Mouse (Mus musculus) CH12.LX (cell line): ENCODE measurements around the gene Tspyl3.

Experiments
- CTCF ChIP-seq, 2 experiments: IDR thresholded peaks in 1 of 2; conservative IDR thresholded peaks in 1 of 2; 2 replicates each; pipeline ENCODE4 v1.5.1; 2011 to 2012; ENCODE audit warnings: low read depth in 2 of 2, low read length in 2 of 2, improper control_type of control experiment in 1 of 2, inconsistent platforms in 1 of 2, mild to moderate bottlenecking in 1 of 2, moderate library complexity in 1 of 2
- ELF1 ChIP-seq: IDR thresholded peaks from 2 replicates; pipeline ENCODE4 v1.6.1; 2014; ENCODE audit warnings: low read depth, mild to moderate bottlenecking, inconsistent platforms, low read length, improper control_type of control experiment
- EP300 ChIP-seq: IDR thresholded peaks from 2 replicates; pipeline ENCODE4 v1.6.1; 2011; ENCODE audit warnings: low read length, improper control_type of control experiment
- ETS1 ChIP-seq: conservative IDR thresholded peaks from 2 replicates; pipeline ENCODE4 v1.6.1; 2012; ENCODE audit warnings: low read depth, mild to moderate bottlenecking, inconsistent platforms, low read length, improper control_type of control experiment, moderate library complexity
- MAFK ChIP-seq: IDR thresholded peaks from 2 replicates; pipeline ENCODE4 v1.6.1; 2011; ENCODE audit warnings: low read length, improper control_type of control experiment; ENCODE audit not compliant: insufficient replicate concordance
- POLR2A ChIP-seq: IDR thresholded peaks from 2 replicates; pipeline ENCODE4 v1.6.1; 2011; ENCODE audit warnings: low read depth, mild to moderate bottlenecking, improper control_type of control experiment, low read length
- UBTF ChIP-seq: IDR thresholded peaks from 2 replicates; pipeline ENCODE4 v1.6.1; 2012; ENCODE audit warnings: low read depth, mild to moderate bottlenecking, inconsistent platforms, low read length, improper control_type of control experiment, moderate library complexity
- ZNF384 ChIP-seq: IDR thresholded peaks from 2 replicates; pipeline ENCODE4 v1.6.1; 2012; ENCODE audit warnings: low read depth, low read length, improper control_type of control experiment, inconsistent platforms

GRCm38 (mm10) chr2:153240701-153241235 lies 15.5 kb upstream of the Tspyl3 start:
- TF ChIP-seq ETS1 (no peak), POLR2A (no peak; the same call in 1 of the 2 replicates), UBTF (no peak), ZNF384 (no peak), EP300 (no peak), CTCF (conservative IDR thresholded peaks at IDR 0.05 in 1 of 2, IDR thresholded peaks at IDR 0.05 in 1 of 2; ENCODE audit: low read depth in 2 of 2, low read length in 2 of 2) (no peak), MAFK (no peak), ELF1 (no peak)
